Mouse (Mus musculus): ENCODE data around the gene Smyd3. TPM values are rescaled to one million over a fixed set of nuclear protein-coding genes. Genes with fewer than 3 reads are reported as not detected.

Smyd3 gene
- total and polyA plus RNA-seq, 3 experiments = 2.7 to 8.1 (median 7.6) TPM

DNA sequence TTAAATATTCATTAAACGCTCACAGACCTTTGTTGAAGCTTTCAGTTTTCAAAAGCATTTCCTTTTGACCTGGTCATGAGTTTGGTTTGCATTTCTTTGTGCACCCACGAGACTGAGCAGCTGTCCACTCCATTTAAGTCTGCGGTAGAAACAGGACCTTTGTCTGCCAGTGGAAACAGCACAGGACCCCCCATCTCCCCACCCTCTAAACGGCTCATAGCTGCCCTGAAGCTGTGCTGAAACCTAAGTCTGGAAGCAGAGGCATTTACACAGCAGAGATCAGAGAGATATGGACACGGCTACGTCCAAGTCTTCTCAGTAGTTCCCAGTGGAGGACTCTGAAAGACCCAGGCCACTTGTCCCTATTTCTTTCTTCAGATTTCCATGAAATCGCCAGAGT lies 305.5 kb downstream of the Smyd3 start:
- TF ChIP-seq EP300 (IDR thresholded peaks at IDR 0.05; ENCODE audit: insufficient read depth, low read depth, low read length) = no peak
- no peak for TF ChIP-seq POLR2A (IDR thresholded peaks at IDR 0.05; ENCODE audit: insufficient read depth, low read depth, low read length)
- TF ChIP-seq CTCF (IDR thresholded peaks at IDR 0.05) = no peak
- Histone ChIP-seq H3K79me2 (replicated peaks; ENCODE audit: control insufficient read depth, insufficient read depth, low read length) (no peaks in the 10 kb centered on the region), H3K9ac (ENCODE audit: low read depth, low read length) (no peak overlapping the region), H3K27me3 (ENCODE audit: control insufficient read depth, insufficient read depth, low read length) (no peaks in the 10 kb centered on the region), H3K4me1 (ENCODE audit: control insufficient read depth, insufficient read depth, low read length) (no peaks in the 10 kb centered on the region), H3K4me3 (no peak overlapping the region), H3K27ac (no peak overlapping the region), H3K36me3 (ENCODE audit: control insufficient read depth, insufficient read depth, low read length) (no peaks in the 10 kb centered on the region)
- DNase-seq = no peak
- 60% methylated on average over 7 of the region's 7 CpGs for WGBS
- intact Hi-C loops (cut with DNase I) = no loop called here

- no peak overlapping the region for H3K27ac ChIP-seq
- no peaks in the 10 kb centered on the region for H3K36me3 ChIP-seq (ENCODE audit: control insufficient read depth, insufficient read depth, low read length)
- no peak for TF ChIP-seq POLR2A (IDR thresholded peaks at IDR 0.05; ENCODE audit: insufficient read depth, low read depth, low read length)
- no peak for TF ChIP-seq EP300 (IDR thresholded peaks at IDR 0.05; ENCODE audit: insufficient read depth, low read depth, low read length)
- TF ChIP-seq CTCF (IDR thresholded peaks at IDR 0.05) = no peak
- DNase-seq = no peak
- no peak overlapping the region for H3K9ac ChIP-seq (ENCODE audit: low read depth, low read length)
- no peaks in the 10 kb centered on the region for H3K79me2 ChIP-seq (replicated peaks; ENCODE audit: control insufficient read depth, insufficient read depth, low read length)
- intact Hi-C loops (cut with DNase I) = no loop called here
- H3K4me3 ChIP-seq = no peak overlapping the region
- WGBS = 72% methylated on average over 4 of the region's 4 CpGs
- H3K27me3 ChIP-seq (ENCODE audit: control insufficient read depth, insufficient read depth, low read length) = no peaks in the 10 kb centered on the region
- H3K4me1 ChIP-seq (ENCODE audit: control insufficient read depth, insufficient read depth, low read length) = no peaks in the 10 kb centered on the region
Measured at GRCm38 (mm10) chr1:179211313-179211712, 306.5 kb downstream of the Smyd3 start.

DNA sequence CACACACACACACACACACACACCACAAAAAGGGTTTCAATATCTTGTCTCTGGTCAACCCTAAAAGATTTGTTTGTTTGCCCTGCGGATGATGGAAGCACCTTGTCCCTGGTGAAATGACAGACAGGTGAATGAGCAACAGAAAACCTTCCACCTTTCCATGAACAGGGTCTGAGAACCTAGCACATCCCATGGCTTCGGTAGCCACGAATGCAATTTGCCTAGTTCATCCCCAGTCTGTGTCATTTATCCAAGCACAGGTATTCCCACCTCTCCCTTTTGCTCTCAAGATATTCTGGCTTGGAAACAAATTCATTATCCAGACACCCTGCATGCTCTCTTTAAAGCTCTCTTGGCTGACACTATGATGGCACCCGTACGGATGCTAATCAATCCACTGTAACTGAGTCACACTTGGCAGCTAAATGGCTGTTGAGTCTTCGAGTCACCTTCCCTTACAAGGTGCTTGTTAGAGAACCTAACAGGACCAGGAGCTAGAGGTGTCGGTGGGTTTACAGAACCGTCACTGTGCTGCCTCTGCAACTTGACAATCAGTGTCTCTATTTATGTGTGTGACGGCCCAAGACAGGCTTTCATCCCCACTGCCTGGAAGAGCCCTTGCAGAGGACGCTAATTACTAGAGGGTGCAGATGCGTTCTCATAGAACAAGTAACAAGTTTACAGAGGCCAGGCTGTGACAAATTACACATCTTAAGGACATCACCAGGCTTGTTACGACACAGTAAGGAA lies 309.8 kb downstream of the Smyd3 start:
- no peaks in the 10 kb centered on the region for H3K4me1 ChIP-seq (ENCODE audit: control insufficient read depth, insufficient read depth, low read length)
- no peak overlapping the region for H3K27ac ChIP-seq
- no peak for DNase-seq
- no peaks in the 10 kb centered on the region for H3K36me3 ChIP-seq (ENCODE audit: control insufficient read depth, insufficient read depth, low read length)
- H3K27me3 ChIP-seq (ENCODE audit: control insufficient read depth, insufficient read depth, low read length) = no peaks in the 10 kb centered on the region
- WGBS = 87% methylated on average over 12 of the region's 12 CpGs
- TF ChIP-seq EP300 (IDR thresholded peaks at IDR 0.05; ENCODE audit: insufficient read depth, low read depth, low read length) (no peak), POLR2A (IDR thresholded peaks at IDR 0.05; ENCODE audit: insufficient read depth, low read depth, low read length) (no peak), CTCF (IDR thresholded peaks at IDR 0.05) (no peak)
- H3K4me3 ChIP-seq = no peak overlapping the region
- intact Hi-C loops (cut with DNase I) = no loop called here
- no peaks in the 10 kb centered on the region for H3K79me2 ChIP-seq (replicated peaks; ENCODE audit: control insufficient read depth, insufficient read depth, low read length)
- H3K9ac ChIP-seq (ENCODE audit: low read depth, low read length) = no peak overlapping the region

DNA sequence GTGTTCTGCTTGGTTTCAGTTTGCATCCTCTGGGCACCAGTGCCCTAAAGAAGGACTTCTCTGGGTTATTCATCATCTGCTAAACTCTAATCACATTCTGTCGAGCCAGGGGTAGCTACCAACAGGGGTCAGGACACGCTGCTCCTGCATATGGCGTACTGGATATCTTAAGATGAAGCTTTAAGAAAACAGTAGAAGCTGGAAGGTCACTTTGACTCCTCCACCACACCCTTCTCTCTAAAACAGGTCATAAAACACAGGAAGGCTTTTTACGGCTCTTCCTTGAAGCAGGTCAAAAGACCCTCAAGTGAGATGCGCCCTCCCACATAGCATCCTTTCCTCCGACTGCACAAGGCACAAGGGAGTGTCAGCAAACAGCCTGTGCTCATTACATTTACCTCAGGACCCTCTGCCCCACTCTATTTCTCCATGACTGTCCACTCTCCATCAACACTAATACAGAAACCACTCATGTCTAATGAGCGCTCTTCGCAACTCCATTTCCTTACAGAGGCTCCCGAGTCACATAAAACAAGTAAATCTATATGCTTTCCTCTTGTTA lies 310.6 kb downstream of the Smyd3 start:
- Histone ChIP-seq H3K4me1 (ENCODE audit: control insufficient read depth, insufficient read depth, low read length) (no peaks in the 10 kb centered on the region), H3K27ac (no peak overlapping the region), H3K36me3 (ENCODE audit: control insufficient read depth, insufficient read depth, low read length) (no peaks in the 10 kb centered on the region), H3K4me3 (no peak overlapping the region), H3K79me2 (replicated peaks; ENCODE audit: control insufficient read depth, insufficient read depth, low read length) (no peaks in the 10 kb centered on the region), H3K9ac (ENCODE audit: low read depth, low read length) (no peak overlapping the region), H3K27me3 (ENCODE audit: control insufficient read depth, insufficient read depth, low read length) (no peaks in the 10 kb centered on the region)
- TF ChIP-seq EP300 (IDR thresholded peaks at IDR 0.05; ENCODE audit: insufficient read depth, low read depth, low read length) (no peak), POLR2A (IDR thresholded peaks at IDR 0.05; ENCODE audit: insufficient read depth, low read depth, low read length) (no peak), CTCF (IDR thresholded peaks at IDR 0.05) (no peak)
- intact Hi-C loops (cut with DNase I) = no loop called here
- 65% methylated on average over 9 of the region's 9 CpGs for WGBS
- no peak for DNase-seq

DNA sequence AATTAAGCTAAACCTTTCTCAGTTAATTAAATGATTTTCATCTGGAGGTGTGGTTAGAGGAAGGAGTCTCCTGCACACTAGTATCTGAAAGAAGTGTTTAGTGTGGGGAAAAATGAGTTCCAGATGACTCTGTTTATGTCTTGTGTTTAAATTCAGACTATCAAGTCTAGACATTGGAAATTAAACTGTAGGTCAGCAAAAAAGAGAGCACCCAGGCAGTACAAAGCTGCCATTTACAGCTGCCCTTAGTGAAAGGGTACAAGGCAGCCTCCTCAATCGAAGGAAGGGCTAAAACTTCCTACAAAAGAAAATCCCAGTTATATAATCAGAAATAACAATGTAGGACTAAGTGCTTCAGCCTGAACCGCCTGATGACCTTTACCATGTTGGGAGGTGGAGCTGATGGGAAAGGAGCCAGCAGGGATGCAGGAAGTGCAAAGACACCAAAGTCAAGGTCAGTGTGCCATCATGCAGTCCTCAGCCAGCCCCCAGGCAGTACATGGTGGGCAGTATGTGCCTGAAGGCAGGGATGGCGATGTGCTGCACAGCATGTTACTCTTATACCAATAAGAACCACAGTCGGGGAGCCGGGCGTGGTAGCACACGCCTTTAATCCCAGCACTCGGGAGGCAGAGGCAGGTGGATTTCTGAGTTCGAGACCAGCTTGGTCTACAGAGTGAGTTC lies 319.2 kb downstream of the Smyd3 start:
- Histone ChIP-seq H3K79me2 (replicated peaks; ENCODE audit: control insufficient read depth, insufficient read depth, low read length) (no peaks in the 10 kb centered on the region), H3K4me3 (no peak overlapping the region), H3K27me3 (ENCODE audit: control insufficient read depth, insufficient read depth, low read length) (no peaks in the 10 kb centered on the region), H3K36me3 (ENCODE audit: control insufficient read depth, insufficient read depth, low read length) (no peaks in the 10 kb centered on the region), H3K4me1 (ENCODE audit: control insufficient read depth, insufficient read depth, low read length) (0 out of 2 replicates have a peak, but pooled peaks cover 2% of the 10 kb centered on the region), H3K9ac (ENCODE audit: low read depth, low read length) (no peak overlapping the region), H3K27ac (no peak overlapping the region)
- intact Hi-C loops (cut with DNase I) = no loop called here
- TF ChIP-seq CTCF (IDR thresholded peaks at IDR 0.05) = no peak
- DNase-seq = no peak
- whole genome bisulfite sequencing = 85% methylated on average over 9 of the region's 9 CpGs
